Mouse (Mus musculus): ENCODE results near the gene Ikzf2. TPM values are rescaled to one million over a fixed set of nuclear protein-coding genes. Genes with fewer than 3 reads are reported as not detected.

The Ikzf2 gene
- polyA plus RNA-seq, 1 experiment from 2014 or later, result 4.9 TPM

GRCm38 (mm10) chr1:69612076-69612475, 75.0 kb downstream of the Ikzf2 start:
- Histone ChIP-seq H3K9ac (replicated peaks) (no peak overlapping the region), H3K27me3 (no peaks in the 10 kb centered on the region), H3K27ac (replicated peaks) (no peak overlapping the region), H3K4me1 (no peaks in the 10 kb centered on the region), H3K36me3 (no peaks in the 10 kb centered on the region), H3K9me3 (0 out of 2 replicates have a peak, but pooled peaks cover 3% of the 10 kb centered on the region), H3K4me3 (no peak overlapping the region), H3K4me2 (replicated peaks) (no peak overlapping the region)
- ATAC-seq (replicated peaks), result no peak
- WGBS, result 92% methylated on average over 5 of the region's 5 CpGs

- no peaks in the 10 kb centered on the region for H3K27me3 ChIP-seq
- ATAC-seq (replicated peaks), result no peak
- H3K4me1 ChIP-seq, result no peaks in the 10 kb centered on the region
- H3K4me3 ChIP-seq, result no peak overlapping the region
- H3K9ac ChIP-seq (replicated peaks), result no peak overlapping the region
- H3K9me3 ChIP-seq, result 0 out of 2 replicates have a peak, but pooled peaks cover 3% of the 10 kb centered on the region
- H3K36me3 ChIP-seq, result no peaks in the 10 kb centered on the region
- 87% methylated on average over 4 of the region's 4 CpGs for WGBS
- H3K27ac ChIP-seq (replicated peaks), result no peak overlapping the region
- H3K4me2 ChIP-seq (replicated peaks), result no peak overlapping the region
These were observed 75.8 kb downstream of the Ikzf2 start for GRCm38 (mm10) chr1:69611204-69611725.

- no peaks in the 10 kb centered on the region for H3K27me3 ChIP-seq
- no peak overlapping the region for H3K4me2 ChIP-seq (replicated peaks)
- 0 out of 2 replicates have a peak, but pooled peaks cover 3% of the 10 kb centered on the region for H3K9me3 ChIP-seq
- no peak overlapping the region for H3K4me3 ChIP-seq
- WGBS, result 84% methylated on average over 7 of the region's 7 CpGs
- no peak overlapping the region for H3K9ac ChIP-seq (replicated peaks)
- H3K27ac ChIP-seq (replicated peaks), result no peak overlapping the region
- ATAC-seq (replicated peaks), result no peak
- H3K36me3 ChIP-seq, result no peaks in the 10 kb centered on the region
- H3K4me1 ChIP-seq, result no peaks in the 10 kb centered on the region
These were observed 76.3 kb downstream of the Ikzf2 start for GRCm38 (mm10) chr1:69610791-69611190.

GRCm38 (mm10) chr1:69608846-69609245, 78.2 kb downstream of the Ikzf2 start:
- Histone ChIP-seq H3K9ac (replicated peaks) (no peak overlapping the region), H3K4me2 (replicated peaks) (no peak overlapping the region), H3K4me1 (peaks cover 4% of the 10 kb centered on the region; the same call in 1 of the 2 replicates), H3K27me3 (no peaks in the 10 kb centered on the region), H3K4me3 (no peak overlapping the region), H3K9me3 (0 out of 2 replicates have a peak, but pooled peaks cover 3% of the 10 kb centered on the region), H3K36me3 (no peaks in the 10 kb centered on the region), H3K27ac (replicated peaks) (no peak overlapping the region)
- WGBS, result 91% methylated on average over 5 of the region's 5 CpGs
- no peak for ATAC-seq (replicated peaks)

GRCm38 (mm10) chr1:69606844-69607243, 80.2 kb downstream of the Ikzf2 start:
- ATAC-seq (replicated peaks), result no peak
- H3K27me3 ChIP-seq, result no peaks in the 10 kb centered on the region
- no peaks in the 10 kb centered on the region for H3K36me3 ChIP-seq
- WGBS, result 91% methylated on average over 1 of the region's 1 CpGs
- H3K4me3 ChIP-seq, result no peak overlapping the region
- H3K4me2 ChIP-seq (replicated peaks), result no peak overlapping the region
- H3K9ac ChIP-seq (replicated peaks), result no peak overlapping the region
- peaks cover 4% of the 10 kb centered on the region; the same call in 1 of the 2 replicates for H3K4me1 ChIP-seq
- H3K9me3 ChIP-seq, result no peaks in the 10 kb centered on the region
- H3K27ac ChIP-seq (replicated peaks), result no peak overlapping the region

GRCm38 (mm10) chr1:69604213-69604612, 82.8 kb downstream of the Ikzf2 start:
- Histone ChIP-seq H3K27me3 (no peaks in the 10 kb centered on the region), H3K4me3 (no peak overlapping the region), H3K4me2 (replicated peaks) (no peak overlapping the region), H3K4me1 (peaks cover 4% of the 10 kb centered on the region; the same call in 1 of the 2 replicates), H3K9ac (replicated peaks) (no peak overlapping the region), H3K27ac (replicated peaks) (no peak overlapping the region), H3K9me3 (no peaks in the 10 kb centered on the region), H3K36me3 (no peaks in the 10 kb centered on the region)
- 22% methylated on average over 3 of the region's 3 CpGs for WGBS
- no peak for ATAC-seq (replicated peaks)

GRCm38 (mm10) chr1:69600954-69601353, 86.1 kb downstream of the Ikzf2 start:
- Histone ChIP-seq H3K27ac (replicated peaks) (no peak overlapping the region), H3K27me3 (no peaks in the 10 kb centered on the region), H3K4me1 (peaks cover 4% of the 10 kb centered on the region; the same call in 1 of the 2 replicates), H3K4me2 (replicated peaks) (no peak overlapping the region), H3K9ac (replicated peaks) (no peak overlapping the region), H3K36me3 (no peaks in the 10 kb centered on the region), H3K4me3 (no peak overlapping the region), H3K9me3 (no peaks in the 10 kb centered on the region)
- no peak for ATAC-seq (replicated peaks)
- WGBS, result 88% methylated on average over 1 of the region's 1 CpGs

- Histone ChIP-seq H3K4me1 (peaks cover 3% of the 10 kb centered on the region; the same call in 1 of the 2 replicates), H3K9ac (replicated peaks) (no peak overlapping the region), H3K27me3 (no peaks in the 10 kb centered on the region), H3K36me3 (no peaks in the 10 kb centered on the region), H3K27ac (replicated peaks) (no peak overlapping the region), H3K4me3 (no peak overlapping the region), H3K4me2 (replicated peaks) (no peak overlapping the region), H3K9me3 (no peaks in the 10 kb centered on the region)
- ATAC-seq (replicated peaks), result no peak
- 87% methylated on average over 12 of the region's 12 CpGs for WGBS
These were observed 87.8 kb downstream of the Ikzf2 start for GRCm38 (mm10) chr1:69599074-69599772.

- Histone ChIP-seq H3K9me3 (no peaks in the 10 kb centered on the region), H3K4me3 (no peak overlapping the region), H3K27me3 (no peaks in the 10 kb centered on the region), H3K4me1 (peaks cover 12% of the 10 kb centered on the region), H3K4me2 (replicated peaks) (no peak overlapping the region), H3K9ac (replicated peaks) (no peak overlapping the region), H3K27ac (replicated peaks) (no peak overlapping the region), H3K36me3 (no peaks in the 10 kb centered on the region)
- 40% methylated on average over 6 of the region's 6 CpGs for WGBS
- no peak for ATAC-seq (replicated peaks)
These were observed 95.2 kb downstream of the Ikzf2 start for GRCm38 (mm10) chr1:69591889-69592288.

GRCm38 (mm10) chr1:69591328-69591801, 95.7 kb downstream of the Ikzf2 start:
- no peaks in the 10 kb centered on the region for H3K9me3 ChIP-seq
- 32% methylated on average over 7 of the region's 7 CpGs for WGBS
- H3K27me3 ChIP-seq, result no peaks in the 10 kb centered on the region
- ATAC-seq (replicated peaks), result peak; percentile 61; the same call in 1 of the 2 replicates
- no peak overlapping the region for H3K27ac ChIP-seq (replicated peaks)
- no peak overlapping the region for H3K4me3 ChIP-seq
- H3K9ac ChIP-seq (replicated peaks), result no peak overlapping the region
- H3K4me2 ChIP-seq (replicated peaks), result no peak overlapping the region
- no peaks in the 10 kb centered on the region for H3K36me3 ChIP-seq
- H3K4me1 ChIP-seq, result peaks cover 12% of the 10 kb centered on the region

GRCm38 (mm10) chr1:69585546-69585945, 101.5 kb downstream of the Ikzf2 start:
- ATAC-seq (replicated peaks), result no peak
- no peak overlapping the region for H3K9ac ChIP-seq (replicated peaks)
- H3K27me3 ChIP-seq, result no peaks in the 10 kb centered on the region
- H3K9me3 ChIP-seq, result no peaks in the 10 kb centered on the region
- no peak overlapping the region for H3K27ac ChIP-seq (replicated peaks)
- WGBS, result 80% methylated on average over 2 of the region's 2 CpGs
- H3K4me3 ChIP-seq, result no peak overlapping the region
- no peak overlapping the region for H3K4me2 ChIP-seq (replicated peaks)
- H3K36me3 ChIP-seq, result no peaks in the 10 kb centered on the region
- H3K4me1 ChIP-seq, result no peaks in the 10 kb centered on the region

GRCm38 (mm10) chr1:69583932-69584659, 102.9 kb downstream of the Ikzf2 start:
- no peak for ATAC-seq (replicated peaks)
- WGBS, result 91% methylated on average over 5 of the region's 5 CpGs
- H3K9me3 ChIP-seq, result no peaks in the 10 kb centered on the region
- no peaks in the 10 kb centered on the region for H3K4me1 ChIP-seq
- H3K4me3 ChIP-seq, result no peak overlapping the region
- H3K36me3 ChIP-seq, result no peaks in the 10 kb centered on the region
- H3K27me3 ChIP-seq, result no peaks in the 10 kb centered on the region
- H3K27ac ChIP-seq (replicated peaks), result no peak overlapping the region
- H3K4me2 ChIP-seq (replicated peaks), result no peak overlapping the region
- H3K9ac ChIP-seq (replicated peaks), result no peak overlapping the region
